Mouse (Mus musculus) neural tube, embryonic 11.5 days (tissue): ENCODE measurements around the gene Rsf1. TPM values are rescaled to one million over a fixed set of nuclear protein-coding genes. Genes with fewer than 3 reads are reported as not detected.

Experiments used
- ATAC-seq: fragments of 200-750 bp; cut with Nextera tagmentation; 2 replicates; pipeline ENCODE4 v1.8.0; 2017; ENCODE audit warnings: moderate number of reproducible peaks, mild to moderate bottlenecking, moderate TSS enrichment, moderate library complexity; ENCODE audit not compliant: insufficient read depth, low FRiP score, low TSS enrichment
- DNase-seq: peaks from one replicate; pipeline ENCODE4 v3.0.0-alpha.2; 2015; ENCODE audit warnings: low spot score
- H3K27ac ChIP-seq: fragments of 300-500 bp; sonication (generic); 2 replicates; pipeline ENCODE4 v1.5.1; 2014; ENCODE audit warnings: low read depth, mild to moderate bottlenecking, low read length
- H3K27me3 ChIP-seq: fragments of 300-500 bp; sonication (generic); 2 replicates; pipeline ENCODE4 v1.6.1; 2014; ENCODE audit warnings: mild to moderate bottlenecking, low read length, mixed read lengths; ENCODE audit not compliant: control insufficient read depth, insufficient read depth
- H3K36me3 ChIP-seq: fragments of 300-500 bp; sonication (generic); 2 replicates; pipeline ENCODE4 v1.6.1; 2014; ENCODE audit warnings: mild to moderate bottlenecking, low read length, moderate library complexity, mixed read lengths; ENCODE audit not compliant: control insufficient read depth, insufficient read depth
- H3K4me1 ChIP-seq: fragments of 300-500 bp; sonication (generic); 2 replicates; pipeline ENCODE4 v1.6.1; 2014; ENCODE audit warnings: low read length, mixed read lengths; ENCODE audit not compliant: control insufficient read depth, insufficient read depth
- H3K4me2 ChIP-seq: fragments of 300-500 bp; sonication (generic); 2 replicates; pipeline ENCODE4 v1.6.1; 2014; ENCODE audit warnings: low read depth, mild to moderate bottlenecking, moderate library complexity
- H3K4me3 ChIP-seq: fragments of 300-500 bp; sonication (generic); 2 replicates; pipeline ENCODE4 v1.5.1; 2014; ENCODE audit warnings: low read depth, low read length
- H3K9ac ChIP-seq: fragments of 300-500 bp; sonication (generic); 2 replicates; pipeline ENCODE4 v1.6.1; 2014; ENCODE audit warnings: mild to moderate bottlenecking, low read length
- H3K9me3 ChIP-seq: fragments of 300-500 bp; sonication (generic); 2 replicates; pipeline ENCODE4 v1.6.1; 2016; ENCODE audit warnings: low read length; ENCODE audit not compliant: control insufficient read depth
- WGBS: fragments of 180-500 bp; shearing (Covaris S2); extraction: QIAGEN DNeasy Blood & Tissue Kit; methylation state at CpG from one replicate; pipeline ENCODE4 v1.1.7; 2014; 5-methylcytosine and 5-hydroxymethylcytosine counted together
- polyA plus RNA-seq: library from polyadenylated mRNA; unstranded; fragments of >200 nt; fragmentation: Nextera tagmentation; extraction: Ambion mirVana; gene quantifications from 2 replicates; pipeline ENCODE4 v1.2.1, GENCODE M21; 2014

The Rsf1 gene
- polyA plus RNA-seq, 1 experiment from 2014 or later, result 21.8 TPM

DNA sequence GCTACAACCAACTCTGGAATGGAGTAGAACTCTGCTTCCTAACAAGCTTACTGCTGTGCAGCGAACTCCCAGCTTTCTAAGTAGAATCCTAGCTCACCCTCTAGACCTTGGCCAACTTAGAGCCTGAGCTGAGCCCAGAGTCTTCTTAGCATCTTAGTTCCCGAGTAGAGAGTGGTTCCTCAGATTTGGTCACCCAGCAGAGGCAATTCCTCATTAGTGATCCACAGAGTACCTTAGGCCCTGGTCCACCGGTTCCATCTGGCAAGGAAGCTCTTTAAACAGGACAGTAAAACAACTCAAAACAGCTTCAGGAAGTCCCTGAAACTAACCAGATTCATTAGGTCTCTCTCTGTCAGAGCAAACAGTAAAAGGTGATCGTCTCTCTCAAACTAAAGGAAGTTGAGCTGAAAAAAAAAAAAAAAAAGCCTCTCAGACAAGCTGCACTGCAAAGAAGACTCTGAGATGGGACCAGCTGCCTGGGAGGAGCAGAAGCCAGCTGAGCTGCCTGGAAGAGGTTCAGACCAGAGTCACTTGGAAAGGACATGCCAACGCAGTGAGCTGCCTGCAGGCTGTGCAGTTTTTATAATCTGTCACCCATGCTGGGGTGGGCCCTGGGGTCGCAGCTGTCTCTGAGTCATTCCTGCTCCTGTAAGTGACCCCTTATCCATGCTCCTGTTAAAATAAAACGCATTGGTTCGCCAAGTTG is 1.2 kb upstream of the Rsf1 start:
- ATAC-seq (no peak), DNase-seq (peak; percentile 33)
- 35% methylated on average over 8 of the region's 8 CpGs for WGBS
- no peak overlapping the region for H3K27ac ChIP-seq
- no peaks in the 10 kb centered on the region for H3K9me3 ChIP-seq
- H3K4me3 ChIP-seq, result peak overlapping the region; percentile 100
- peak overlapping the region; percentile 63 for H3K4me2 ChIP-seq
- H3K27me3 ChIP-seq, result no peaks in the 10 kb centered on the region
- H3K9ac ChIP-seq, result peak overlapping the region; percentile 64; the same call in 1 of the 2 replicates
- H3K36me3 ChIP-seq, result no peaks in the 10 kb centered on the region
- 0 out of 2 replicates have a peak, but pooled peaks cover 4% of the 10 kb centered on the region for H3K4me1 ChIP-seq

DNA sequence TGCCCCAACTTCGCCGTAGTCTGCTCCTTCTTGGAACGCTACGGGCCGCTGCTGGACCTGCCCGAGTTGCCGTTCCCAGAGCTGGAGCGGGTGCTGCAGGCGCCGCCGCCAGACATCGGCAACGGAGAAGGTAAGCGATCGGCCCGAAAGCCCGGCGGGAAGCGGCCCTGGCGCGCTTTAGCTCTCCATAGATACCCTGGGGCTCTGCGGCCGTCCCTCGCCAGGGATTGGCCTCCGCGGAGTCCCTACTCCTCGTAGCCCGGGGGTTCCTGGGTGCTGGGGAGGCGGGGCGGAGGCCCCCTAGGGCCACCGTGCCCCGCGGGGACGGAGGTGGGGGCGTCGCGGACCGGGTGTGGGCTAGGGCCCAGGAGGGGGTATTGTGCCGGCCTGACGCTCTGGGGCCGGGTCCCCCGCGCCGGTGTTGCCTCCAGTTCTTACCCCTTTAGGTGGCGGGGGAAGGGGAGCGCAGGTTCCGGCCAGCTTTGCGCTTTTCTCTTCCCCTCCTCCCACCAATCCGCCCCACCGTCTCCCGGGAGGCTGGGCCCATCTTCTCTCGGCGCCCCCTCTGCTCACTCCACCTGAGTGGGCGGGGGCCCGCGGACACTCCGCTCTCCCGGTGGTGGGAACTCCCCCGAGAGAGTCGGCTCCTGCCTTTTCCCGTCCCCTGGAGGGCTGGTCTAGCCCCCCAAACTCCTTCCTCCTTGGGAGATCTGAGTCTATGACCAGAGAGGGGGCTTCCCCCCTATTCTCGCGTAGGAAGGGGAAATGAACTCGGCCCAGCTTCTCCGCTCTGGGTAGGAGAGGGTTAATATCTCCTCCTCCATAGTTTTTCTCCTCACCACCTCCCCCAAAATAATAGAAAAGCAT is 520 bp downstream of the Rsf1 start:
- Histone ChIP-seq H3K27me3 (no peaks in the 10 kb centered on the region), H3K9ac (peak overlapping the region; percentile 100), H3K4me3 (peak overlapping the region; percentile 100), H3K4me1 (0 out of 2 replicates have a peak, but pooled peaks cover 4% of the 10 kb centered on the region), H3K36me3 (no peaks in the 10 kb centered on the region), H3K27ac (peak overlapping the region; percentile 91), H3K9me3 (no peaks in the 10 kb centered on the region), H3K4me2 (peak overlapping the region; percentile 63)
- WGBS, result 1% methylated on average over 59 of the region's 65 CpGs
- DNase-seq (peak; percentile 65), ATAC-seq (peak; percentile 45)

DNA sequence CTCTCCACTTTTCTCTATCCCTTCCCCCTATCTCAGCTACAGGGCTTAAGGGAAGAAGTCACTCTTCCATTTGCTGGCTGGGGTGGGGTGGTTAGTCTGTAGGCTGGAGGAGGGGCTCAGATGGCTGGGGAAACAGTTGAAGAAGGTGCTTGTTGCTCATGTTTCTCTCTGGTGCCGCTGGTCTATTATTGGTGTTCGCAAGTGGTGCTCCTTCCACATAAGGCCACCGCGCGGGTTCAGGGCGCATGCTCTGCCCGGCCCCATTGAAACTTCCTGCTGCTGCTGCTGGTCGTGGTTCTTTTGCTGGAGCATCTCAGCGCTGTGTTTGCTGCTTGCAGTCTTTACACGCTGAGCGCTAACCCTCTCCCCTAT is 1.1 kb downstream of the Rsf1 start:
- H3K36me3 ChIP-seq, result no peaks in the 10 kb centered on the region
- H3K9ac ChIP-seq, result peak overlapping the region; percentile 100
- no peaks in the 10 kb centered on the region for H3K27me3 ChIP-seq
- peak overlapping the region; percentile 63 for H3K4me2 ChIP-seq
- peak overlapping the region; percentile 91 for H3K27ac ChIP-seq
- peak overlapping the region; percentile 100 for H3K4me3 ChIP-seq
- ATAC-seq (peak; percentile 56), DNase-seq (peak; percentile 87)
- 0 out of 2 replicates have a peak, but pooled peaks cover 4% of the 10 kb centered on the region for H3K4me1 ChIP-seq
- no peaks in the 10 kb centered on the region for H3K9me3 ChIP-seq
- 0% methylated on average over 11 of the region's 11 CpGs for WGBS

DNA sequence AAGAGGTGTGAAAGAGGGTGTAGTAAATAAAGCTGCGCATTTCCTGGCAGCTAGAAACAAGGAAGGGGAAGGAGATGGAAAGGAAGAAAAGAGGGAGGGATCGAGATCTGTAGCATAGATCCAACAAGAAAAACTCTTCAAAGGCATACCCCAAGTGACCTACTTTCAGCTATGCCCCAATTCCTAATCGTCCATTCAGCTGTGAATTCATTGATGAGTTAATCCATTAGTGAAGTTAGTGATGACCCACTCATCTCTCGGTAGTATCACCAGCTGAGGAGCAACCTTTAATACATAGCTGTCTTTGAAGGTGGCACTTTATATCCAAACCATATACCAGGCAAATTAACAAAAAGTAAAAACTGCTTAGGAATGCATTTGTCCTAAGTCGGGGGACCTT is 8.8 kb downstream of the Rsf1 start:
- DNase-seq (no peak), ATAC-seq (no peak)
- no peaks in the 10 kb centered on the region for H3K36me3 ChIP-seq
- H3K27ac ChIP-seq, result no peak overlapping the region
- no peaks in the 10 kb centered on the region for H3K27me3 ChIP-seq
- WGBS, result 83% methylated on average over 5 of the region's 5 CpGs
- no peak overlapping the region for H3K9ac ChIP-seq
- H3K4me3 ChIP-seq, result no peak overlapping the region
- H3K9me3 ChIP-seq, result no peaks in the 10 kb centered on the region
- no peak overlapping the region for H3K4me2 ChIP-seq
- no peaks in the 10 kb centered on the region for H3K4me1 ChIP-seq

DNA sequence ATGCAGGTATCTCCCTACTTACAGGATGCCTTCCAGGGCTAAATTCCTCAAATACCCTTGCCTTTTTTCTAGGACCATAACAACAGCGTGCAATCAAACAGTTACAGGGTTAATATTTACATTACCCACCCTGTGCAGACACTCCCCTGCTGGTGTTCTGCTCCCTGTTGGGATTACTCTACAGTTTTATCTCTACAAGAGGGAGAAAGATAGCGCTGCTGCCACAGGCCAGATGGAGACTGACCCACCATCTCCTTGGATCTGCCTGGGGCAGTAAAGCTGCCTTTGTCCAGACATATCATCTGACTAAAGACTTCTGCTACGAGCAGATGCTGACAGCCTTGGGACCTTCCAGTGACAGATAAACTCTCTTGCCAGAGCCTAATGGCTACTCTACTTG is 10.8 kb downstream of the Rsf1 start:
- ATAC-seq, result no peak
- no peak overlapping the region for H3K27ac ChIP-seq

DNA sequence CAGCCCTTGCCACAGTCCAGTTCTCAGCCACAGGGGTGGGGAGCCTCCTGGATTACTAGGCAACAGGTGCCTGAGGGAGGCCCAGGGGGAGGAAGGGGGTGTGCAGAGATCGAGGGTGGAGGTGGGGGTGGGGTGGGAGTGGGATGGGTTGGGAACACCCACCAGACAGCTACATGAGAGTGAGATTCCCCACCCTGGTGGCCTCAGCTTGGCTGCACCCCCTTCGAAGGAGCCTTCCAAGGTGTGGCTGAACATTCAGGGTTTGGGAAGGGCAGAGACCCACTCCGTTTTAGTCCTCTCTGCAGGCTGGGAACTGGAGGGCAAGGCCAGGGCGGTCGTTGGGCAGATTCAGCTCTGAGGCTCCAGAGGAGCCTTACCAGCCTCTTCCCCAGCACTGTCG is 11.6 kb downstream of the Rsf1 start:
- Histone ChIP-seq H3K9me3 (no peaks in the 10 kb centered on the region), H3K27ac (no peak overlapping the region), H3K27me3 (no peaks in the 10 kb centered on the region), H3K36me3 (no peaks in the 10 kb centered on the region), H3K4me3 (no peak overlapping the region), H3K4me2 (no peak overlapping the region), H3K4me1 (no peaks in the 10 kb centered on the region), H3K9ac (no peak overlapping the region)
- WGBS, result 77% methylated on average over 6 of the region's 6 CpGs
- no peak for ATAC-seq
- DNase-seq, result no peak

More for the DNA sequence above, 10.8 kb downstream of the Rsf1 start:
- Histone ChIP-seq H3K4me1 (no peaks in the 10 kb centered on the region), H3K9ac (no peak overlapping the region), H3K36me3 (no peaks in the 10 kb centered on the region), H3K4me3 (no peak overlapping the region), H3K4me2 (no peak overlapping the region), H3K27me3 (no peaks in the 10 kb centered on the region), H3K9me3 (no peaks in the 10 kb centered on the region)
- WGBS, result 26% methylated on average over 3 of the region's 3 CpGs
- no peak for DNase-seq

DNA sequence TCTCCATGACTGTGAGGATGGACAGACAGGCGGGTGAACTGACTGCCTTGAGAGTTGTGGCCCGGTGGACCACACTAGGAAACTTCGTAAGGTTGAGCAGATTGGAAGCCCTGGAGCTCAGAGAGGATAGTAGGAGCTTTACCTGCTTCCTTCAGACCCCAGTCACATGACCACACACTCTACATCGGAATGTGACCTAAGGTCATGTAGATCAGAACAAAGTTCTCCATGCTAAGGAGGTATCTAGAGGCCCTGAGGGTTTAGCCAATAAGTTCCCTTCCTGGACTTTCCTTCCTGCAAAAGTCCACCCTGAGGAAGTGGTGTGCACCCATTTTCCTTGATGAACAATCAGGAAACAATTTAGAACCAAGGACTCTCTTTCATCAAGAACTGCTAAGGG is 12.7 kb downstream of the Rsf1 start:
- WGBS, result 98% methylated on average over 4 of the region's 4 CpGs
- no peaks in the 10 kb centered on the region for H3K36me3 ChIP-seq
- DNase-seq (no peak), ATAC-seq (no peak)
- no peak overlapping the region for H3K4me2 ChIP-seq
- no peak overlapping the region for H3K27ac ChIP-seq
- no peaks in the 10 kb centered on the region for H3K4me1 ChIP-seq
- no peak overlapping the region for H3K9ac ChIP-seq
- H3K27me3 ChIP-seq, result no peaks in the 10 kb centered on the region
- no peaks in the 10 kb centered on the region for H3K9me3 ChIP-seq
- no peak overlapping the region for H3K4me3 ChIP-seq

DNA sequence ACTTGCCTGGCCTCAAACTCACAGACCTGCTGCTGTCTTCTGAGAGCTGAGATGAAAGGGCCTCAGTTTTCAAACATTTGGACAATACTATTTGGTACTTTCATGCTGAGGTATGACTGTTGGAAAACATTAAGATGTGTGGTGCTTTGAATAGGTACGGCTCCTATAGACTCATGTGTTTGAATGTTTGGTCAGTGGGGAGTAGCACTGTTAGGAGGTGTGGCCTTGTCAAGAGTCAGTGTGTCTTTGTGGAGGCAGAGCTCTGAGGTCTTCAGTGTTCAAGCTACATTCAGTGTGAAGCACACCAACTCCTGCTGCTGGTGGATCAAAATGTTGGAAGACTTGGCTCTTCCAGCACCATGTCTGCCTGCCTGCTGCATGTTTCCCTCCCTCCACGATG is 13.8 kb downstream of the Rsf1 start:
- no peaks in the 10 kb centered on the region for H3K9me3 ChIP-seq
- WGBS, result 93% methylated on average over 2 of the region's 2 CpGs
- no peak for DNase-seq
- H3K9ac ChIP-seq, result no peak overlapping the region
- no peak overlapping the region for H3K4me3 ChIP-seq
- no peak for ATAC-seq
- no peak overlapping the region for H3K4me2 ChIP-seq
- H3K36me3 ChIP-seq, result no peaks in the 10 kb centered on the region
- H3K27ac ChIP-seq, result no peak overlapping the region
- no peaks in the 10 kb centered on the region for H3K4me1 ChIP-seq
- no peaks in the 10 kb centered on the region for H3K27me3 ChIP-seq
